Mouse (Mus musculus): ENCODE measurements around the gene Rad1. TPM values are rescaled to one million over a fixed set of nuclear protein-coding genes. Genes with fewer than 3 reads are reported as not detected.

The Rad1 gene
- total and polyA plus RNA-seq, 3 experiments: 34.6 to 47.0 TPM; not detected in 1

- Histone ChIP-seq H3K27me3 (ENCODE audit: control insufficient read depth in 1 of 2, insufficient read depth in 2 of 2, low read length in 2 of 2) (no peaks in the 10 kb centered on the region), H3K36me3 (ENCODE audit: control insufficient read depth in 1 of 2, insufficient read depth in 2 of 2, low read length in 2 of 2) (peaks cover 3 to 12% of the 10 kb centered on the region in 2 experiments), H3K9me3 (replicated peaks; ENCODE audit: insufficient read depth, low read length) (no peaks in the 10 kb centered on the region), H3K9ac (ENCODE audit: control insufficient read depth, low read depth, low read length, poor library complexity, severe bottlenecking) (0 out of 2 replicates have a peak overlapping the region, but pooled peaks have one; percentile 12), H3K4me1 (ENCODE audit: control insufficient read depth in 1 of 2, insufficient read depth in 2 of 2, low read length in 2 of 2) (peaks cover 2 to 11% of the 10 kb centered on the region in 2 experiments), H3K4me3 (ENCODE audit: control insufficient read depth in 1 of 2, insufficient read depth in 1 of 2, low read depth in 2 of 2, low read length in 2 of 2) (peak overlapping the region in 1 of 2 experiments; percentile 4; a peak in 2 of 4 replicates), H3K79me2 (ENCODE audit: control insufficient read depth, insufficient read depth, low read length, poor library complexity) (peaks cover 34% of the 10 kb centered on the region), H3K27ac (ENCODE audit: control insufficient read depth, low read depth, low read length) (no peak overlapping the region)
- TF ChIP-seq JUND (IDR thresholded peaks at IDR 0.05; ENCODE audit: low read depth, low read length) (no peak), MAZ (IDR thresholded peaks at IDR 0.05; ENCODE audit: low read depth, low read length) (no peak), NELFE (IDR thresholded peaks at IDR 0.05; ENCODE audit: low read depth, low read length) (no peak), GABPA (IDR thresholded peaks at IDR 0.05; ENCODE audit: low read depth, low read length) (no peak), TBP (IDR thresholded peaks at IDR 0.05; ENCODE audit: low read depth, low read length) (no peak), ZKSCAN1 (IDR thresholded peaks at IDR 0.05; ENCODE audit: low read depth, low read length) (no peak), GATA1 (IDR thresholded peaks at IDR 0.05; ENCODE audit: low read depth, low read length) (no peak), NRF1 (IDR thresholded peaks at IDR 0.05; ENCODE audit: insufficient read depth, low read depth, low read length, poor library complexity, severe bottlenecking) (no peak), SIN3A (IDR thresholded peaks at IDR 0.05; ENCODE audit: low read length) (no peak), TAL1 (IDR thresholded peaks at IDR 0.05; ENCODE audit: low read length) (no peak), CHD1 (IDR thresholded peaks at IDR 0.05; ENCODE audit: low read depth, low read length) (no peak), SMC3 (IDR thresholded peaks at IDR 0.05; ENCODE audit: low read depth, low read length) (no peak), UBTF (IDR thresholded peaks at IDR 0.05; ENCODE audit: borderline replicate concordance, insufficient read depth, low read depth, low read length) (no peak), CTCF (IDR thresholded peaks at IDR 0.05 in 2 of 3, conservative IDR thresholded peaks at IDR 0.05 in 1 of 3; ENCODE audit: control insufficient read depth in 1 of 3, insufficient read depth in 1 of 3, low read depth in 2 of 3, low read length in 3 of 3, poor library complexity in 1 of 3, severe bottlenecking in 1 of 3) (no peak), RAD21 (IDR thresholded peaks at IDR 0.05; ENCODE audit: low read depth, low read length) (no peak), MYB (IDR thresholded peaks at IDR 0.05; ENCODE audit: low read depth, low read length) (no peak), USF1 (IDR thresholded peaks at IDR 0.05; ENCODE audit: low read depth, low read length) (no peak), HCFC1 (IDR thresholded peaks at IDR 0.05; ENCODE audit: low read depth, low read length) (no peak), POLR2A (IDR thresholded peaks at IDR 0.05; ENCODE audit: control insufficient read depth in 1 of 2, insufficient read depth in 1 of 2, low read depth in 1 of 2, low read length in 2 of 2, poor library complexity in 1 of 2) (no peak), RCOR1 (IDR thresholded peaks at IDR 0.05; ENCODE audit: low read depth, low read length) (no peak)
- no peak for DNase-seq (ENCODE audit: low read depth, low spot score)
Observed at GRCm38 (mm10) chr15:10468761-10469160, 17.1 kb upstream of the Rad1 start.

- Histone ChIP-seq H3K36me3 (ENCODE audit: control insufficient read depth in 1 of 2, insufficient read depth in 2 of 2, low read length in 2 of 2) (peaks cover 0 to 12% of the 10 kb centered on the region in 2 experiments; a peak in 3 of 4 replicates), H3K27me3 (ENCODE audit: control insufficient read depth in 1 of 2, insufficient read depth in 2 of 2, low read length in 2 of 2) (no peaks in the 10 kb centered on the region), H3K9ac (ENCODE audit: control insufficient read depth, low read depth, low read length, poor library complexity, severe bottlenecking) (peak overlapping the region; percentile 77), H3K79me2 (ENCODE audit: control insufficient read depth, insufficient read depth, low read length, poor library complexity) (peaks cover 30% of the 10 kb centered on the region), H3K9me3 (replicated peaks; ENCODE audit: insufficient read depth, low read length) (no peaks in the 10 kb centered on the region), H3K27ac (ENCODE audit: control insufficient read depth, low read depth, low read length) (no peak overlapping the region), H3K4me1 (ENCODE audit: control insufficient read depth in 1 of 2, insufficient read depth in 2 of 2, low read length in 2 of 2) (peaks cover 2 to 11% of the 10 kb centered on the region in 2 experiments), H3K4me3 (ENCODE audit: control insufficient read depth in 1 of 2, insufficient read depth in 1 of 2, low read depth in 2 of 2, low read length in 2 of 2) (peak overlapping the region; percentile 67 to 98)
- peak; percentile 60 for DNase-seq (ENCODE audit: low read depth, low spot score)
- TF ChIP-seq MXI1 (IDR thresholded peaks at IDR 0.05; ENCODE audit: low read depth, low read length): peak; percentile 36; the same call in 1 of the 2 replicates
- TF ChIP-seq POLR2A (IDR thresholded peaks at IDR 0.05; ENCODE audit: control insufficient read depth in 1 of 2, insufficient read depth in 1 of 2, low read depth in 1 of 2, low read length in 2 of 2, poor library complexity in 1 of 2): peak in 1 of 2 experiments; percentile 4; a peak in 1 of 4 replicates
- TF ChIP-seq SIN3A (IDR thresholded peaks at IDR 0.05; ENCODE audit: low read length): peak; percentile 29; the same call in 1 of the 2 replicates
- TF ChIP-seq ZC3H11A (IDR thresholded peaks at IDR 0.05; ENCODE audit: low read depth, low read length): no peak
- TF ChIP-seq MAFK (IDR thresholded peaks at IDR 0.05; ENCODE audit: borderline replicate concordance, low read depth, low read length): no peak
Observed at GRCm38 (mm10) chr15:10469641-10470150, 16.1 kb upstream of the Rad1 start.

Measured in MEL (cell line).